Mouse (Mus musculus) adrenal gland, postnatal 10 days (tissue): ENCODE data around the gene Daglb. TPM values are rescaled to one million over a fixed set of nuclear protein-coding genes. Genes with fewer than 3 reads are reported as not detected.
"Not testable (repeated sequence)": the region's sequence is repeated elsewhere in the genome, so short reads cannot be mapped to it uniquely, and the experiment has no call there.

ENCODE experiments used
- DNase-seq: peaks from one replicate; pipeline ENCODE4 v3.0.0; 2021; ENCODE audit warnings: mixed read lengths
- total RNA-seq, 2 experiments: library from RNA; stranded (reverse); gene quantifications; 2 replicates each; pipeline ENCODE4 v1.2.3; 2021

Gene Daglb
- total RNA-seq, 2 experiments from 2014 or later = 8.8 to 10.7 TPM

DNA sequence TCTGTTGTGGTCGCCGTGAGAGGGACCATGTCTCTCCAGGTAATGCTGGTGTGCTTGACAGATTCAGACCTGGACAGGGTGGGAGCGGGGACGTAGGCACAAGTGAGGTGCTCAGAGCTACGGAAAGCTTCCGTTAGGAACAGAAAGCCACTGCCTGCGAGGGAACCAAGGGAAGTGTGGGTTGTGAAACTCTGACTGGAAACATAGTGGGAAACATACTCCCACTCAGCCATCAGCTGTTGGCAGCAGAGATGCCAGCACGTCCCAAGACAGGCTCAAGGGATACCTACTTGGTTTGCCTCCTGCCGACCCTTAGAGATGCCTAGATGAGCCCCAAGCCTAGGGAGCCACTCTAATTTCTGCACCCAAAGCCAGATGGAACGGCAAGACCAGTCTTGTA is 22.8 kb downstream of the Daglb start:
- DNase-seq = no peak

DNA sequence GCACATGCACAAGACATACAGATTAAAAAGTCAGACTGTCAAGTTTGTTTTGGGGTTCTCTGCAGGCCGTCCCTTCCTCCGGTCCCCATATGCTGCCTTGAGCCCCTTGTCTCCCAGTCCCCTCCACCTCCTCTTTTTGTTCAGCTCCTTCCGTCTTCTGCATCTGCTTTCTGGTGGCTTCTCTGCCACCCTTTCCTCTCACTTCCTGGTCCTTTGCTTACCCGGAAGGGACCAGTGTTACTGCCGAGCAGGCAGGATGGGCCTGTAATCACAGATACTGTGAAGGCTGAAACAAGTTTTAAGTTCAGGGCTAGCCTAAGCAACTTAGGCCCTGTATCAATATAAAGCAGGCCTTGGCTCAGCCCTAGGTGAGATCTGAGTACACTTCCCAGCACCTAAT is 23.6 kb downstream of the Daglb start:
- DNase-seq = no peak

DNA sequence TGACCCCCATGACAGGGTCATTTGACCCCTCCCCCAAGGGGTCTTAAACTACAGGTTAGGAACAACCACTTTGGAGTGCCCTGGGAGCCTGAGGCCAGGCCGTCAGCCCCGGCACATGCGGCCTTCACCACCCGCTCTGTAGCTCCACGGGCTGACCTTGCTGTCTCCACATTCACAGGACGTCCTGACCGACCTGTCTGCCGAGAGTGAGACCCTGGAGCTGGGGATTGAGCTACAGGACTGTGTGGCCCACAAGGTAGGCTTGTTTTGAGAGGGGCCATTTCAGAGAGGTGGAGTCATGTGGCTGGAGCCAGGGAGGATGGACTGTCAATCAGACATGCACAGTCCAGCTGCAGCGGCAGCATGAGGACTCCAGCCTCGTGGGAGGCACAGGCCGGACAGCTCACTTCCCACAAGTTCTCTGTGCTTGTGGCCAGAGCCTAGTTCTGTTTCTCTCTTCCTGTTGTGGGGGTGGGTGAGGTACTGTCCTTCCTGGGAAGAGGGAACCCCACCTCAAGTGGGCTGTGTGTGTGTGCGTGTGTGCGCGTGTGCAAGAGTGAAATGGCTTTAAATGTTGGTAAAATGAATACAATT is 25.5 kb downstream of the Daglb start:
- no peak for DNase-seq

DNA sequence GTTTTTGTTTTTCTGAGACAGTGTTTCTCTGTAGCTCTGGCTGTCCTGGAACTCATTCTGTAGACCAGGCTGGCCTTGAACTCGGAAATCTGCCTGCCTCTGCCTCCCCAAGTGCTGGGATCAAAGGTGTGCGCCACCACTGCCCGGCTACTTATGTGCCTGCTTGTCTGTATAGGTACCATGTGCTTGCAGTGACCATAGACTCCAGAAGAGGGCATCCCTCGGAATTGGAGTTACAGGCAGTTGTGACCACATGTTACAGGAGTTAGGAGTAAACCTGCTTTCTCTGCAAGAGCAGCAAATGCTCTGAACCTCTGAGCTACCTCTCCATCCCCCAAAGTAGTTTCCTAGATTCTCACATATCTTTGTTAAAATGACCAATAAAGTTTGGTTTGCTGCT is 27.4 kb downstream of the Daglb start:
- DNase-seq = no peak

DNA sequence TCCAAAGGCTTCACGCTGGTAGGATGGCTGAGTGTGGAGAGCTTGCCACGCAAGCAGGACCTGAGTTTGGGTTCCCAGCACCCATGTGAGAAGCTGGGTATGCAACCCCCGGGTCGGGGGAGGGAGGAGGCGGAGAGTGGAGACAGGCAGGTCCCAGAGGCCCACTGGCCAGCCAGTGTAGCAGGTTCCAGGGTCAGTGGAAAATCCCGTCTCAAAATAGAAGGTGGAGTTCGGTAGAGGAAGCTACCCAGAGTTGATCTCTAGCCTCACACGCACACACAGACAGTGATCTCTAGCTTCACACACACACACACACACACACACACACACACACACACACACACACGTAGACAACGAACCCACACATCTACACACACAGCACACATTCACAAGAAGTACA is 28.8 kb downstream of the Daglb start:
- no peak for DNase-seq

DNA sequence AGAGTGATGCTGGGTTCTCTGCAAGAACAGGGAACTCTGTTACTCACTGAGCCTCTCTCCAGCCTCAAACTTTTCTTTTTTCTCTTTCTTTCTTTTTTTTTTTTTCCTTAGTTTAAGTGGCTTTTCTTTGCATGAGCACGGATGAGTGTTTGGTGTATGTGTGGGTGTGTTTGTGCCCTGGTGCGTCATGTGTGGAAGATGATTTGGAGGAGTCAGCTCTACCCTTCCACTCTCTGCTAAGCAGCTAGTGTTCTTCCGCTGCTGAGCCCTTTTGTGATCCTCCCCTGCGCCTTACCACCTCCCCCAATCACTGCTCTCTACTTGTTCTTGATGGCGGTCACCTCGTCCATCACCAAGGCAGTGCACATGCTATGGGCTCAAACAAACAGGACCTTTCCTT is 31.3 kb downstream of the Daglb start:
- no peak for DNase-seq

DNA sequence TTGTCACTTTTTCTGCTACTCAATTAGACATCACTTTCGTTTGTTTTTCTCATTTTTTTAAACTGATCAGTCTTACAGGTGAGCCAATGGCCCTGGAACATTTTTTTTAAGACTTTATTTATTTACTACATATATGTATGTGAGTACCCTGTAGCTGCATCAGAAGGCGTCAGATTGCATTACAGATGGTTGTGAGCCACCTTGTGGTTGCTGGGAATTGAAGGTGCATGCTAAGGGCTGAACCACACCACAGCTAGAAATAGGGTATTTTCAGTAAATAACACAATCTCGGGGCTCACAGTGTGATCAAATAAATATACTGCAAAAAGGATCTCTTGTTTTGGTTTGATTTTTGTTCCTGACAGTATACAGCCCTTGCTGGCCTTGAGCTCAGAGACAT is 33.1 kb downstream of the Daglb start:
- DNase-seq = no peak

DNA sequence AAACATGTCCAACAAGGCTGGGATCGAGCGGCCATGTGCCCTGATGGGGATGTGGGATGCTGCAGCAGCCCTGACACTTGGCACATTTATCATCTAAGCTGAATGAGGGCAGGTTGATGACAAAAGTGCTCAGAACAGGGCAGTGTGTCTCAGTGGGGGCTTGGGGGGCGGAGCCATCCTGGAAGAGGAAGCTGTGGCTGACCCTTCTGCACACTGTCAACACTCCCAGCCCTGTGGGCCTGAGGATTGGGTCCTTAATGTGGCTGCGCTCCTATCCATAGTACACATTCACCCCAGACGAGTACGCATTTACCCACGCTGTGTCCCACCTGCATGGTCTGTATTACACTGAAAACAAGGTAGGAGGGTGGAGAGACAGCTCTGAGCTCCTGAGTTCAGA is 34.8 kb downstream of the Daglb start:
- no peak for DNase-seq

DNA sequence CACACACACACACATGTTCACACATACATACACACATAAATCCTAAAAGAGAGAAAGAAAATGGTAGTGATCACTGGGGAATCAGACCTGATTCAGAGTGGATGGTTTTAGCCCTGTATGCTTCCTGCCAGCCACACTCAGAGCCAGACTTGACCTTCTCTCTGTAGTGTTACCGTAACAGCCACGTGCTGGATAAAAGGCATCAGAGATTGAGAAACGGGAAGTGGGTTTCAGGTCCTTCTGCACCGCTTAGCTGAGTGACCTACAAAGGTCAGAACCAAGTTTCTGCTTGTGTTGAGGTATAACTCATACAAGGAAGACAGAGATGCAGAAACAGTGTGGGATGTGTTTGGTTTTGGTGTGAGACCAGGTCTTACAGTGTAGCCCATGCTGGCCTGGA is 35.3 kb downstream of the Daglb start:
- DNase-seq = no peak

DNA sequence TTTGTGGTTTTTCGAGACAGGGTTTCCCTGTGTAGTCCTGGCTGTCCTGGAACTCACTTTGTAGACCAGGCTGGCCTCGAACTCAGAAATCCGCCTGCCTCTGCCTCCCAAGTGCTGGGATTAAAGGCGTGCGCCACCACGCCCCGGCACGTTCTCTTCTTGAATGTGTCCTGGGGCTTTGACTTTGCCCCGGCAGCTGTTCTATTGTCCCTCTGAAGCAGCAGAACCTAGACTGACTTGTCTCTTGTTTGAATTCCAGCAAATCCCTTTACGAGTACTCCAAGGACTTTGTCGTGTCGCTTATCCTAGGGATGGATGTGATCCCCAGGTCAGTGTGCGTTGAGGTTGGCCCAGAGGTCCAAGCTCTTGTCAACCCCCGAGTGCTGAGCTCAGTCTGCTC is 36.3 kb downstream of the Daglb start:
- DNase-seq = not testable (repeated sequence)

DNA sequence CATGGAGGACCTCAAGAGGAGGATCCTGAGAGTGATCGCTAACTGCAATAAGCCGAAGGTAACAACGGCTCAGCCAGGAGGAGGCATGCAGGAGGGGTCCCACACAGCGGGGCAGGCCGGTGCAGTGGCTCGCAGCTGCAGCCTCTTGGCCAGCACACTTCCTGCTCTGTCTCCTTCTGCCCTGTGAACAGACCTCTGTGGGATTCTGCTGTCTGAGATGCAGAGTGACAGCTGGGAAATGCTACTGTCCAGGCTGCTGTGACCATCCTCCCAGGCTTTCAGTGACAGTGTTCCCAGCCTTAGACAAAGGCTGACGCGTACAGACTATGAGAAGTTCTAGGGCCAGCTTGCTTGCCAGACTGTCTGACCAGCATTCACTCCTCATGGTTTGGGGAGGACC is 36.8 kb downstream of the Daglb start:
- DNase-seq = no peak

DNA sequence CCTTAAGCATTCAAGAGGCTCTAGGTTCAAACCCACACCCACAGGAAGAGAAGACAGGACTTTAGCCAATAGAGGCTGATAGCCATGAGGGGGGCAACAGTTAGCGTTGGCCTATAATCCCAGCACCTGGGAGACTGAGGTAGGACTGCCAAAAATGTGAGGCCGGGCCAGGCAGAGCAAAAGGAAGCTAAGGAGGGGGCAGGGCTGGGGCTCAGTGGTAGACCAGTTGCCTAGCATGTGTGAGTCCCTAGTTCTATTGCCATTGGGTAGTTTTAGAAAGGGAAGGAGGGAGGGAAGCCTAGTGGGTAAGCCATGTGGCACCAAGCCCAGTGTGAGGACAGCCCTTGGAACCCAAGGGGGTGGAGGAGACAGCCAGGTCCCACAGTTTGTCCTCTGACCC is 37.3 kb downstream of the Daglb start:
- DNase-seq = no peak

DNA sequence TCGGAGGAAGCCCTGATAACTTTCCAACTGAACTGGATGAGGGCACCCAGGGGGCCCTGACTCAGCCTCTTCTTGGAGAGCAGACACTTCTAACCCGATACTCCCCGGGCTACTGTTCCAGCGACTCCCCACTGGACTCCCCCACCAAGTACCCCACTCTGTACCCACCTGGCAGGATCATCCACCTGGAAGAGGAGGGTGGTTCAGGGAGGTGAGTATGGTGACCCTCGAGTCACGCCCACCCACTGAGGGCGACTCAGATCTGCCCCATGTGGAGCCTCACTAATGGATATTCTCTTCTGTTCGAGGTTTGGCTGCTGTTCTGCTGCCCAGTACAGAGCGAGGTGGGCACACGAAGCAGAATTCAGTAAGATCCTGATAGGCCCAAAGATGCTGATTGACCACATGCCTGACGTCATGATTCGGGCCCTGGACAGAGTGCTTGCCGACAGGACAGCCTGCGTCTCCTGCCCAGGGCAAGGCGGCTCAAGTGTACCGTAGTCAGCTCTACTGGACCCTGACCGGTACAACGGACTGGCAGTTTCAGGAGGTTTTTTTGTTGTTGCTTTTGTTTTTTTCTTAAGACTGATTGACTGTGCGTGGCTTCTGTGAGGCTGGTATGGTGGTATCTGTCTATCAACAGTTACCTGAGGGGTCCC is 38.6 kb downstream of the Daglb start:
- DNase-seq = no peak

DNA sequence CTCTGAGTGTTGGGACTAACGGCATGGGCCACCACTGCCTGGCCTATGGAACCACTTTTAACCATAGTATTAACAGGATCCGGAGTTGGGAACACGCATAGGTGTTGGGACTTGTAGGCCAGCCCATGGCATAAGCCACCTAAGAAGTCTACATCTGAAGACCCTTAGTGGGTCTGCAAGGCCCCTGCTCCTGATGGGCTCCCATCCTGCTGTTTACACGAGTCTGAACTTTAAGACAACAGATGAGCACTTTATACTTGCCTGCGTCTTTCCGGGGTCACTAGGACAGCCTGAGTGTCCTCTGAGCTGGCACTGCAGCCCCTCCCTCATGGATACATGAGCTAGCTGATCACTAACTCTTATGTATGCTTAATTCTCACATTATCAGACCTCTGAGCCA is 39.4 kb downstream of the Daglb start:
- DNase-seq = no peak

DNA sequence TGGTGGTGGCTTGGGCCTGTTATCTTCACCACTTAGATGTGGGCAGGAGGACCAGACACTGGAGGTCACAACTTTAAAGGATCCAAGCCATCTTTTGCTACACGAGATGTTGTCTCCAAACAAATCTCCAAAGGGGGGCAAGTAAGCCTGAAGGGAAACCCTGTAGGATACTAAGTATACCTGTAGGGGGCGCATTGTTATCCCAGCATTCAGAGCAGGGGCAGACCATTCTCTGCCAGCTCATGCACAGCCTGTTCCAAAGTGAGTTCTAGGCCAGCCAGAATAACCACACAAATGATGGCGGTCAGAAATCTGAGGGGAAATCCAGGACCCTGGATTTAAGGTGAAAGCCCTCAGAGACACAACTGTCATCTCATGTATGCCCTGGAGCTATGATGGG is 40.1 kb downstream of the Daglb start:
- DNase-seq = no peak

DNA sequence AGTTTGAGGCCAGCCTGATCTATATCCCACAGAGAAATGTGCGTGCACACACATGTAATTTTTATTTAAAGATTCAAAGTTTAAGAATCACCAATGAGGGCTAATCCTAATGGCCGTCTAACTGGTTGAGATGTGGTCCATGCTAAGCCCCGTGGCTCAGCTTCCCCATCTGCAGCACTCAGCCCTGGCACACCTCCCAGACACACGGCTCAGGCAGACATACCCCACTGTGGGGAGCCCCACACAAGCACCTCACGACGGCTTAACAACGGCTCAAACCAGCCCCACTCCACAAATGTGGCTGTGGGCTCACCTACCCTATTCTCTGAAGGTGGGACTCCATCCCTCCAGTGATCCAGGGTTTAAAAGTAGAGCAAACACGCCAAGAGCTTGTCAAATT is 40.7 kb downstream of the Daglb start:
- no peak for DNase-seq

DNA sequence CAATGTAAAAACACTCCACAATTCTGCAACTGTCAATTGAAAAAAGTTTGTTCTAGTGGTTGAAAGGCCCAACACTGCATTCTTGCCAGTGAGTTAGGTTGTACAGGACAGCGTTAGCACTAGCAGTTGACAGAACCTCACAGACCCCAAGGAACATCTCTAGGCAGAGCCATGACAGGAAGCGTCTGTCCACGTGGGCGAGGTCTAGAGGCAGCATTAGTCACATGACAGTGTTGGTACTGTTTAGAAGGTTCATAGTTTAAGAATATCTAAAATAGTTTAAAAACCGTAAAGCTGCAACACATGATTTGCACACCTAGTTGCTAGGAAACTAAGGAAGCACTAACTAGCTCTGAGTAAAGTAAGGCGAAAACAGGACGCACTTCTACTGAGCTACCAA is 41.2 kb downstream of the Daglb start:
- DNase-seq = no peak

DNA sequence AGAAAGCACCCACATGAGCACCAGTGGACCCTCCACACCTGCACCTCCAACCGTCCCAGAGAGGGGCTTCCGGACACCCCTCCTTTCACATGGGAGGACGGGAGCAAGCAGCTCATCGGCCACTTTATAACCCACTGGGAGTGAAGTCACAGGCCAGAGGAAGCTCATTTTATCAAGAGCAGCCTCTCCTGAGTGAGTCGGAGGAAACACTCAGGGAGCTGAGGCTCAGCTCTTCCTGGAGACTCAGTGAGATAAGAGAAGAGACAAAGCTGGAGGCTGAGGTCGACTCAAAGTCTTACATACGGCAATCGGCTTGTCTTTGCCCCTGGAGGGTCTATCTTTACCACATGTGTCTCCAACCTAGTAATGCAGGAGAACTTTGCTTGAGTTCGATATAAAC is 44.9 kb downstream of the Daglb start:
- no peak for DNase-seq

DNA sequence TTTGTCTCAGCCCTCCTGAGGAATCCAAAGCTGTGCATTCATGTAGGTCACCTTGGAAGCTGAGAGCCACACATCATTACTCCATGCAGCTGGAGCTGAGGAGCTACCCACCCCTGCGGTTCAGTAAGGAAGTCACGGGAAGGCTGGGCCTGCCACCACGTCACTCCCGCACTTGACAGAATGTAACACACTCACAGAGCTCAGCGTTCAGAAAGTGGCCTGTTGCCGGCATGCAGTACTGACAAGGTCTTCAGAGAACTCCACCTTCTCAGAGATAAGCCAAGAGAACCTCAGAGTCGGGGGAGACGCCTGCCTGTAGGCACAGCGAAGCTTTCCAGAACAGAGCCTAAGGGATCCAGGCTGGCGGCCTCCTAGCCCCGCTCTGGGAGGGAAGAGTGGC is 45.4 kb downstream of the Daglb start:
- DNase-seq = peak; percentile 31

DNA sequence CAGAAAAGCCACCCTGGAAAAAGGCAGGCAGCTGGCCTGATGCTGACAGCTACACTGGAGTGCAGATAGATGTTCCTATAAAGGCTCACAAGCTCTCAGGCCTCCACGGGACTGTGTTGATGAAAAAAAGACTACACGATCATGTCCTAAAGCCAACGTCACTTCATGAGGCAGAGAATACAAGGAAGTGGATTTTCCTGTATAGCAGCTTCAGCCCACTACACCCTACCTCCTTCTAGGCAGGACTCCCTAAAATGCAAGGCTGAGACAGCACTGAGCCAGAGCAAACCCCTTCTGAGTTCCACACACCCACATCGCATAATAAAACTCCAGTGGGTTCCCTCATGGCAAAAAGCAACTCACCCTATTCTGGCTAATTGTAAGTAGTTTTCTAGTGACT is 47.2 kb downstream of the Daglb start:
- no peak for DNase-seq

DNA sequence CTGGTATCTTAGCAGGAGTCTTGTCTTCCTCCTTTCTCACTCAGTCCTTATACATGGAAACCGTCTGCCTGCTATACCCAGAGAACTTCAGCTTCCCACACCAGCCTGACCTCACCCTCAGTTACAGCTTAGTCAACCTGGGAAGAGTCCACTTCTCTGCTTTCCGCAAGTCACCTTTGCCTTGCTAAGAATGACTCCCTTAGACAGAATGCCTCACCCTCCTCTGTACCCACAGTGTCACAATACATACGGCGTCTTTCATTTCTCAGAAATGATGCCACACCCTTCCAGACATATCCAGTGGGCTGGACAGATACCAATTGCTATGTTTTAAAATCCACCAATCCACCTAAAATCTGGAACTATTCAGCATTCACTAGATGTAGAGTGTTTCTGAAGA is 47.9 kb downstream of the Daglb start:
- DNase-seq = no peak

DNA sequence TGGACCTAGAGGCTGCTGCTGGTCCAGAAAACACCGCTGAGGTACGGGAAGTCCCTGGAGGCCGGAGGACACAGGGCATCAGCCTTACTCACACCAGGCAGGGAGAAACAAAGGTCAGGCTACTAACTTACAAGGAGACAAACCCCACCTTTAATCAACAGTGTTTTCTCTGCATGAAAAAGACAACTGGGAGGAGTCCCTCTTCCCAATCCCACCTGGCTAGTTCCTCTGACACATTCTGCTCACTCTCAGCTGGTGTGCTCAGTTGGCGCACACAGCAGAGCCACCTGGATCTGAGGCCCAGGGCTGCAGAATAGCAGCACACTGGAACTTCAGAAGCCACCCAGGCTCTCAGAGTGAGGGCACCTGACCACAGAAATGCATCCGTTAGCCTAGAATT is 50.5 kb downstream of the Daglb start:
- DNase-seq = no peak

DNA sequence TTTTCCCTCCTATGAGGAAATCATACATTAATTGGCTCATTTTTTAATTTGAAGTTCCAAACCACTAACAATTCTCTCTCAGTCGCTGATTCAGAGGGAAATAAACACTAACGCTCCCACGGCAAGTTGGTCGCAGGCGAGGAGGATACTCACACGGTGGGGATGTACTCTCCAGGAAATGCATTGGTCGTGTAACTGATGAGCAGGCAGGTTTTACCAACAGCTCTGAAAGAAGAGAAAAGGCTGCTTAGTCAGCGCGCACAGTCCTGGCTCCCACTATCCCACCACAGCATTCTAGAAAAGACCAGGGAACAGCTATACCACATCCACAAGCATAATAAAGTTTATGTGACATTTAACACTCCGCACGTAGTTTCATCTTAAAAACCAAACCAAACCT is 52.6 kb downstream of the Daglb start:
- no peak for DNase-seq

DNA sequence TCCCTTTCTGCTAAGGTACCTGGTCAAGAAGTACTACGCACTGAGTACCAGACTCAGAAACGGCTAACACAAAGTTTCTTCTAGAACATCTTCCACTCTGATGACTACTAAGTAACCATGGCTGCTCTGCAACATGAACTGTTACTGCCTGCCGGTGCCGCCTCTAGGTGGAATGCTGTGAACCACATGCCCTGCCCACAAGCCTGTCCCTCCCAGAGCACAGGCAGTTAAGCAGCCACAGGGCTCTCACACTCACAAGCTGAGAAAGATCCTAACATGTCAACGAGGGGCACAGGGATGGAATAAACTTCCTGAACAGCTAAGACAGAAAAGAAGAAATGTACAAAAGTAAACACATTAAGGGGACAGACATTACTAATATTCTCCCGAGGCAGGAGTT is 53.1 kb downstream of the Daglb start:
- DNase-seq = no peak

DNA sequence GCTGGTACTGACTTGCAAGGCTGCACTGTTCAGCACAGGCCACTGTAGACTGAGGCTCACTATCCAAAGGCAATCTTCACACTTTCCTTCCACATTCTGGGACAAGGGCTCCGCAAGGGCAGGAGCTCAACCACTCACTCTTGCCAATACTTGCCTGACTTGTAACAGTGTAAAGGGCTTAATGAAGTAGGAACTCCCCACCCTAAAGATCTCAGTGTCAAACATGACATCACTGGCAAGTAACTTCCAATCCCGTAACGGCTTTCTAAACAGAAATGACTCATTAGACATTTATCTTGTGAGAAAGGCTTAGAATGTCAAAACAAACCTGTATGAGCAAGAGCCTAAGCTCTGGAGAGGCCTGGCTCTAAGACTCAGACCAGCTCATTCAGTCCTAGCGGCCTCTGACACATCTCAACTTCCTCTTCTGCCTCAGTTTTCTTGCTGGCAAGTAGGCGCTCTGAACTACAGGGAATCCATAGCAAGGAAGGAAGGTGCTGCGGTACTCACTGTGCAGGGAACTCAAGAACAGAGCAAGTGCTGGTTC is 53.7 kb downstream of the Daglb start:
- no peak for DNase-seq
